Mouse (Mus musculus) olfactory bulb, adult 2 months (tissue): ENCODE measurements around the gene Pde6h. TPM values are rescaled to one million over a fixed set of nuclear protein-coding genes. Genes with fewer than 3 reads are reported as not detected.

Experiments used
- H3K27ac ChIP-seq: fragments of 200-500 bp; 2 replicates; pipeline ENCODE4 v1.5.1; 2012; ENCODE audit warnings: low read depth, low read length; ENCODE audit not compliant: insufficient read depth
- H3K4me1 ChIP-seq: fragments of 200-500 bp; 2 replicates; pipeline ENCODE4 v1.6.1; 2012; ENCODE audit warnings: low read length; ENCODE audit not compliant: control insufficient read depth, insufficient read depth
- H3K4me3 ChIP-seq: fragments of 200-500 bp; 2 replicates; pipeline ENCODE4 v1.5.1; 2012; ENCODE audit warnings: mild to moderate bottlenecking, low read depth, low read length, moderate library complexity; ENCODE audit not compliant: insufficient read depth
- CTCF ChIP-seq: fragments of 200-500 bp; IDR thresholded peaks from 2 replicates; pipeline ENCODE4 v1.5.1; 2012; ENCODE audit warnings: low read depth, mild to moderate bottlenecking, low read length, moderate library complexity; ENCODE audit not compliant: insufficient read depth
- POLR2A ChIP-seq: fragments of 200-500 bp; IDR thresholded peaks from 2 replicates; pipeline ENCODE4 v1.6.1; 2012; ENCODE audit warnings: mild to moderate bottlenecking, low read depth, low read length, moderate library complexity; ENCODE audit not compliant: insufficient read depth
- WGBS: fragments of 180-500 bp; shearing (Covaris S2); methylation state at CpG from one replicate; pipeline ENCODE4 v1.1.7; 2018; 5-methylcytosine and 5-hydroxymethylcytosine counted together
- polyA plus RNA-seq: library from polyadenylated mRNA; stranded (reverse); fragments of >200 nt; gene quantifications from 2 replicates; pipeline ENCODE4 v1.2.4, GENCODE M21; 2012; ENCODE audit warnings: low replicate concordance; ENCODE audit not compliant: missing spikeins, insufficient read depth, insufficient read length

Gene Pde6h
- polyA plus RNA-seq, 1 experiment, result not detected

- TF ChIP-seq CTCF (no peak; the same call in 1 of the 2 replicates), POLR2A (no peak)
Observed at GRCm38 (mm10) chr6:136920320-136921257, 3.0 kb upstream of the Pde6h start.

GRCm38 (mm10) chr6:136921601-136922000 is 2.0 kb upstream of the Pde6h start:
- Histone ChIP-seq H3K4me3 (no peak overlapping the region), H3K4me1 (peaks cover 2% of the 10 kb centered on the region; the same call in 1 of the 2 replicates), H3K27ac (no peak overlapping the region)
- WGBS, result 79% methylated on average over 7 of the region's 7 CpGs
- TF ChIP-seq POLR2A, result no peak
- TF ChIP-seq CTCF, result no peak

More at GRCm38 (mm10) chr6:136920320-136921257, 3.0 kb upstream of the Pde6h start:
- Histone ChIP-seq H3K27ac (no peak overlapping the region), H3K4me1 (peaks cover 2% of the 10 kb centered on the region; the same call in 1 of the 2 replicates), H3K4me3 (no peak overlapping the region)
- 41% methylated on average over 16 of the region's 16 CpGs for WGBS

GRCm38 (mm10) chr6:136922080-136922479 is 1.6 kb upstream of the Pde6h start, which contains the start of gene Erp27:
TSS of gene Erp27 (minus strand) at chr6:136922180.
- TF ChIP-seq POLR2A (no peak), CTCF (no peak)
- H3K27ac ChIP-seq, result no peak within 1 kb of the TSS
- 81% methylated on average over 5 of the region's 5 CpGs for WGBS

GRCm38 (mm10) chr6:136922871-136923270 is 761 bp upstream of the Pde6h start:
- WGBS, result 92% methylated on average over 7 of the region's 7 CpGs
- no peak for TF ChIP-seq POLR2A

More at GRCm38 (mm10) chr6:136922080-136922479, 1.6 kb upstream of the Pde6h start, which contains the start of gene Erp27:
- Histone ChIP-seq H3K4me1 (peaks cover 2% of the 10 kb centered on the region; the same call in 1 of the 2 replicates), H3K4me3 (no peak within 1 kb of the TSS)

GRCm38 (mm10) chr6:136925049-136925448 is 1.4 kb downstream of the Pde6h start:
- 53% methylated on average over 8 of the region's 8 CpGs for WGBS
- TF ChIP-seq CTCF (no peak), POLR2A (no peak)
- Histone ChIP-seq H3K27ac (no peak overlapping the region), H3K4me3 (no peak overlapping the region), H3K4me1 (peaks cover 2% of the 10 kb centered on the region; the same call in 1 of the 2 replicates)

More at GRCm38 (mm10) chr6:136922871-136923270, 761 bp upstream of the Pde6h start:
- Histone ChIP-seq H3K4me3 (no peak overlapping the region), H3K4me1 (peaks cover 2% of the 10 kb centered on the region; the same call in 1 of the 2 replicates), H3K27ac (no peak overlapping the region)

- 100% methylated on average over 1 of the region's 1 CpGs for WGBS
- Histone ChIP-seq H3K27ac (no peak overlapping the region), H3K4me3 (no peak overlapping the region), H3K4me1 (no peaks in the 10 kb centered on the region)
- no peak for TF ChIP-seq CTCF
- TF ChIP-seq POLR2A, result no peak
Observed at GRCm38 (mm10) chr6:136927626-136928025, 4.0 kb downstream of the Pde6h start.

GRCm38 (mm10) chr6:136930677-136931076 is 7.0 kb downstream of the Pde6h start:
- no peak overlapping the region for H3K27ac ChIP-seq
- 51% methylated on average over 12 of the region's 12 CpGs for WGBS
- TF ChIP-seq POLR2A (no peak), CTCF (no peak)
- no peak overlapping the region for H3K4me3 ChIP-seq
- H3K4me1 ChIP-seq, result no peaks in the 10 kb centered on the region

GRCm38 (mm10) chr6:136931246-136931645 is 7.6 kb downstream of the Pde6h start:
- Histone ChIP-seq H3K4me1 (no peaks in the 10 kb centered on the region), H3K27ac (no peak overlapping the region), H3K4me3 (no peak overlapping the region)
- TF ChIP-seq CTCF, result no peak
- no peak for TF ChIP-seq POLR2A
- 85% methylated on average over 13 of the region's 13 CpGs for WGBS

GRCm38 (mm10) chr6:136934068-136934467 is 10.4 kb downstream of the Pde6h start:
- WGBS, result 63% methylated on average over 7 of the region's 7 CpGs
- peaks cover 3% of the 10 kb centered on the region; the same call in 1 of the 2 replicates for H3K4me1 ChIP-seq
- TF ChIP-seq CTCF, result no peak
- TF ChIP-seq POLR2A, result no peak
- H3K4me3 ChIP-seq, result no peak overlapping the region
- H3K27ac ChIP-seq, result no peak overlapping the region
